Mouse (Mus musculus) bone marrow, adult 2 months (tissue): Measurements from ENCODE around the gene Cd209a. TPM values are rescaled to one million over a fixed set of nuclear protein-coding genes. Genes with fewer than 3 reads are reported as not detected.
"Not testable (repeated sequence)": the region's sequence is repeated elsewhere in the genome, so short reads cannot be mapped to it uniquely, and the experiment has no call there.

Experiments used
- H3K27ac ChIP-seq: fragments of 200-500 bp; 2 replicates; pipeline ENCODE4 v1.5.1; 2012; ENCODE audit warnings: low read depth, mild to moderate bottlenecking, control low read depth, inconsistent platforms, low read length; ENCODE audit not compliant: control insufficient read depth, poor library complexity, insufficient read depth
- H3K4me1 ChIP-seq: fragments of 200-500 bp; 2 replicates; pipeline ENCODE4 v1.6.1; 2011; ENCODE audit warnings: low read length; ENCODE audit not compliant: control insufficient read depth, insufficient read depth
- H3K4me3 ChIP-seq: fragments of 200-500 bp; replicated peaks from 2 replicates; pipeline ENCODE3; 2011; ENCODE audit warnings: mild to moderate bottlenecking, low read depth, low read length, control low read depth; ENCODE audit not compliant: control insufficient read depth
- CTCF ChIP-seq: fragments of 200-500 bp; IDR thresholded peaks from 2 replicates; pipeline ENCODE4 v1.5.1; 2011; ENCODE audit warnings: low read length, control low read depth; ENCODE audit not compliant: control insufficient read depth, insufficient read depth
- POLR2A ChIP-seq: fragments of 200-500 bp; IDR thresholded peaks from 2 replicates; pipeline ENCODE4 v1.6.1; 2011; ENCODE audit warnings: low read depth, mild to moderate bottlenecking, control low read depth, low read length, borderline replicate concordance; ENCODE audit not compliant: control insufficient read depth
- WGBS: fragments of 180-500 bp; shearing (Covaris S2); methylation state at CpG from one replicate; pipeline ENCODE4 v1.1.7; 2018; 5-methylcytosine and 5-hydroxymethylcytosine counted together
- polyA plus RNA-seq: library from polyadenylated mRNA; stranded (reverse); fragments of >200 nt; gene quantifications from 2 replicates; pipeline ENCODE4 v1.2.4, GENCODE M21; 2011; ENCODE audit warnings: low replicate concordance; ENCODE audit not compliant: missing spikeins, insufficient read depth, insufficient read length

Cd209a gene
- 1.3 and 3.4 TPM in 2 replicates for polyA plus RNA-seq

GRCm38 (mm10) chr8:3748761-3749160 is at the start of gene Cd209a:
Cd209a (minus strand) TSS chr8:3748984.
- Histone ChIP-seq H3K4me3 (no peak within 1 kb of the TSS), H3K27ac (no peak within 1 kb of the TSS), H3K4me1 (no peaks in the 10 kb centered on the region)
- TF ChIP-seq POLR2A = no peak
- TF ChIP-seq CTCF = no peak
- WGBS = 65% methylated on average over 4 of the region's 4 CpGs

- WGBS = 75% methylated on average over 5 of the region's 5 CpGs
- not testable (repeated sequence) for H3K4me3 ChIP-seq, H3K4me1 ChIP-seq, H3K27ac ChIP-seq
These were observed 19.9 kb upstream of the Cd209a start for GRCm38 (mm10) chr8:3768641-3769040.

GRCm38 (mm10) chr8:3754261-3754850 is 5.6 kb upstream of the Cd209a start:
- WGBS = 73% methylated on average over 18 of the region's 18 CpGs
- Histone ChIP-seq H3K27ac (no peak overlapping the region), H3K4me1 (no peaks in the 10 kb centered on the region), H3K4me3 (no peak overlapping the region)
- TF ChIP-seq POLR2A (no peak), CTCF (no peak)

GRCm38 (mm10) chr8:3736947-3737346 is 11.8 kb downstream of the Cd209a start:
- Histone ChIP-seq H3K27ac (no peak overlapping the region), H3K4me3 (no peak overlapping the region), H3K4me1 (no peaks in the 10 kb centered on the region; the same call in 1 of the 2 replicates)
- TF ChIP-seq CTCF = no peak
- TF ChIP-seq POLR2A = no peak
- 65% methylated on average over 2 of the region's 2 CpGs for WGBS

- TF ChIP-seq POLR2A = no peak
- Histone ChIP-seq H3K4me1 (no peaks in the 10 kb centered on the region; the same call in 1 of the 2 replicates), H3K4me3 (no peak overlapping the region), H3K27ac (no peak overlapping the region)
- 78% methylated on average over 2 of the region's 2 CpGs for WGBS
These were observed 13.2 kb downstream of the Cd209a start for GRCm38 (mm10) chr8:3735599-3735998.

GRCm38 (mm10) chr8:3734084-3734483 is 14.7 kb downstream of the Cd209a start:
- no peak overlapping the region for H3K4me3 ChIP-seq
- no peaks in the 10 kb centered on the region; the same call in 1 of the 2 replicates for H3K4me1 ChIP-seq
- no peak overlapping the region for H3K27ac ChIP-seq
- no peak for TF ChIP-seq POLR2A
- TF ChIP-seq CTCF = no peak
- 48% methylated on average over 1 of the region's 1 CpGs for whole genome bisulfite sequencing

- H3K27ac ChIP-seq = no peak overlapping the region
- TF ChIP-seq POLR2A (no peak), CTCF (no peak)
- WGBS = 35% methylated on average over 1 of the region's 1 CpGs
- no peak overlapping the region for H3K4me3 ChIP-seq
- no peaks in the 10 kb centered on the region for H3K4me1 ChIP-seq
These were observed 27.7 kb downstream of the Cd209a start for GRCm38 (mm10) chr8:3721041-3721440.

- no peak for TF ChIP-seq POLR2A
- 65% methylated on average over 5 of the region's 5 CpGs for WGBS
These were observed 28.2 kb downstream of the Cd209a start, which contains the start of gene Clec4g for GRCm38 (mm10) chr8:3720551-3720950. Clec4g (minus strand) TSS chr8:3720651.

GRCm38 (mm10) chr8:3718559-3718958 is 30.2 kb downstream of the Cd209a start:
- TF ChIP-seq CTCF (peak; percentile 99), POLR2A (no peak)
- Histone ChIP-seq H3K4me1 (no peaks in the 10 kb centered on the region), H3K4me3 (no peak overlapping the region), H3K27ac (no peak overlapping the region)
- 31% methylated on average over 14 of the region's 14 CpGs for WGBS

More at GRCm38 (mm10) chr8:3720551-3720950, 28.2 kb downstream of the Cd209a start, which contains the start of gene Clec4g:
- no peak within 1 kb of the TSS for H3K4me3 ChIP-seq
- no peak within 1 kb of the TSS for H3K27ac ChIP-seq
- no peaks in the 10 kb centered on the region for H3K4me1 ChIP-seq
